11 mouse cellular contexts compared by ENCODE assay signal in the genomic region with DNA sequence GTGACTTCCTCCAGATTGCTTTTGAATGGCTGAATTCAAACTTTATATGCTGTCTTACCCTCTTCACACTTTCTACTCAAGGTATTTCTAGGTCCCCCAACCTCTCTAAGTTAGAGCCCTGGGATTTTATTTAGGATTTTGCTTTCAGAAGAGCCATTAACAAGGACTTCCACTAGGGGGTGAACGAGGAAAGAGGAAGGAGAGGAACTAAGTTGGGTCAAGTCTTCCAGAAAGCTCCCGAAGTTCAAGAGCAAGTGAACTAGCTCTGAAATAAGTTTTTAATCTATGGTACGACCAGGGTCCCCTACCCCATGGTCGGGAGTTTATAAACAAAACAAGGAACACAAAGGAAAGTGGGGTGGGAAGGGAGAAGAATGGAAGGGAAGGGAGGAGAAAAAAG. TPM values are rescaled to one million over a fixed set of nuclear protein-coding genes. Genes with fewer than 3 reads are reported as not detected.
A peak's percentile ranks its signal among the peaks of the same experiment; 100 is the strongest.
DNase-seq lines count a peak whose midpoint lies in the region; ATAC-seq lines count a peak whose summit lies in the region.
"Had no signal": no experiment of that assay in that cellular context is flagged by ENCODE, and none has a peak within 500 bp of the region (broad histone marks: within the 10 kb centered on the region; RNA-seq: fewer than 3 reads in every experiment).

No protein-coding gene starts in this region.

- no peak overlapping the region for H3K4me3 ChIP-seq in forebrain, embryonic 14.5 days (ENCODE audit: low read depth, low read length)
- no peak overlapping the region for H3K4me3 ChIP-seq in intestine, embryonic 15.5 days (replicated peaks)
- H3K4me3 ChIP-seq: neural tube, embryonic 13.5 days had no signal

- no peaks in the 10 kb centered on the region for H3K4me1 ChIP-seq in forebrain, embryonic 14.5 days (ENCODE audit: control insufficient read depth, insufficient read depth, low read length)
- no peaks in the 10 kb centered on the region for H3K4me1 ChIP-seq in intestine, embryonic 15.5 days (replicated peaks)
- H3K4me1 ChIP-seq: neural tube, embryonic 13.5 days had no signal

- intact Hi-C loops in gastrocnemius, postnatal 14 days (cut with DNase I; ENCODE audit: low total_unique reads) = no loop called here

- DNase-seq in gastrocnemius, adult 18-20 months (ENCODE audit: low spot score) = peak; percentile 13
- no peak for DNase-seq in gastrocnemius, postnatal 14 days
- peak; percentile 4 for DNase-seq in ovary, postnatal 14 days (ENCODE audit: low spot score)
- no peak for DNase-seq in ovary, adult 18-20 months (ENCODE audit: low spot score)
- peak; percentile 39 for DNase-seq in embryo, embryonic 10.5 days (ENCODE audit: low spot score)
- peak; percentile 73 for DNase-seq in splenic B cell, adult 2 months (ENCODE audit: low read depth, low spot score)
- no peak for DNase-seq in forebrain, embryonic 14.5 days (ENCODE audit: low spot score)

- no peaks in the 10 kb centered on the region for H3K27me3 ChIP-seq in splenic B cell, adult 2 months (ENCODE audit: control insufficient read depth, insufficient read depth, low read length, poor library complexity, severe bottlenecking)
- H3K27me3 ChIP-seq in forebrain, embryonic 14.5 days (replicated peaks; ENCODE audit: control insufficient read depth, insufficient read depth, low read length) = no peaks in the 10 kb centered on the region
- H3K27me3 ChIP-seq in intestine, embryonic 15.5 days (replicated peaks) = no peaks in the 10 kb centered on the region
- H3K27me3 ChIP-seq: neural tube, embryonic 13.5 days had no signal

- 48% methylated on average over 4 of the region's 4 CpGs for WGBS in forebrain, embryonic 14.5 days
- WGBS in intestine, embryonic 15.5 days = 29% methylated on average over 4 of the region's 4 CpGs

- H3K4me2 ChIP-seq in forebrain, embryonic 14.5 days (ENCODE audit: low read length) = no peak overlapping the region
- H3K4me2 ChIP-seq in intestine, embryonic 15.5 days (replicated peaks) = no peak overlapping the region
- H3K4me2 ChIP-seq: neural tube, embryonic 13.5 days had no signal

- no peak overlapping the region for H3K9ac ChIP-seq in forebrain, embryonic 14.5 days (ENCODE audit: low read length)
- H3K9ac ChIP-seq in intestine, embryonic 15.5 days = no peak overlapping the region
- H3K9ac ChIP-seq: neural tube, embryonic 13.5 days had no signal

- H3K27ac ChIP-seq in forebrain, embryonic 14.5 days (ENCODE audit: low read depth, low read length) = no peak overlapping the region
- H3K27ac ChIP-seq in intestine, embryonic 15.5 days = no peak overlapping the region
- H3K27ac ChIP-seq: neural tube, embryonic 13.5 days had no signal

- no peaks in the 10 kb centered on the region for H3K9me3 ChIP-seq in forebrain, embryonic 14.5 days (replicated peaks; ENCODE audit: control insufficient read depth, low read length)
- H3K9me3 ChIP-seq in intestine, embryonic 15.5 days = no peaks in the 10 kb centered on the region
- H3K9me3 ChIP-seq: G1E; neural tube, embryonic 13.5 days had no signal

- peaks cover 8% of the 10 kb centered on the region for H3K36me3 ChIP-seq in splenic B cell, adult 2 months (ENCODE audit: control insufficient read depth, insufficient read depth, low read length, poor library complexity, severe bottlenecking)
- no peaks in the 10 kb centered on the region for H3K36me3 ChIP-seq in forebrain, embryonic 14.5 days (ENCODE audit: control insufficient read depth, insufficient read depth, low read length)
- H3K36me3 ChIP-seq in intestine, embryonic 15.5 days = no peaks in the 10 kb centered on the region
- H3K36me3 ChIP-seq: G1E; neural tube, embryonic 13.5 days had no signal

- no peak for ATAC-seq in forebrain, embryonic 14.5 days
- no peak for ATAC-seq in intestine, embryonic 15.5 days

RNA-seq across cellular contexts. Expression of gene Sell, which starts 0.5 kb away (rescaled TPM):
- total RNA-seq in gastrocnemius, adult 18-20 months (2021) = not detected
- total RNA-seq in gastrocnemius, postnatal 14 days (2021) = under 1 TPM; 0.24 to 0.29 TPM
- 0.15 TPM in 1 of 2 replicates, not detected in the other for polyA plus RNA-seq in forebrain, embryonic 14.5 days (2014; fragmentation: Nextera tagmentation; extraction: Ambion mirVana)
- polyA plus RNA-seq in intestine, embryonic 15.5 days (2015; fragmentation: Nextera tagmentation; extraction: Ambion mirVana) = 0.88 and 0.96 TPM in 2 replicates
- polyA plus RNA-seq: G1E had no signal

RNA-seq across cellular contexts. Expression of gene Sele, which starts 13.2 kb away (rescaled TPM):
- total RNA-seq in gastrocnemius, adult 18-20 months (2021) = not detected
- not detected for total RNA-seq in gastrocnemius, postnatal 14 days (2021)
- not detected in 2 replicates for polyA plus RNA-seq in forebrain, embryonic 14.5 days (2014; fragmentation: Nextera tagmentation; extraction: Ambion mirVana)
- 0.13 and 0.16 TPM in 2 replicates for polyA plus RNA-seq in intestine, embryonic 15.5 days (2015; fragmentation: Nextera tagmentation; extraction: Ambion mirVana)
- total RNA-seq: left cerebral cortex, postnatal 25 days had no signal
- polyA plus RNA-seq: G1E; neural tube, embryonic 13.5 days had no signal

RNA-seq across cellular contexts. Expression of gene Selp, which starts 53.8 kb away (rescaled TPM):
- under 1 TPM; 0.27 to 0.62 TPM for total RNA-seq in gastrocnemius, adult 18-20 months (2021)
- total RNA-seq in gastrocnemius, postnatal 14 days (2021) = 1 to 10 TPM in 1 of 2 experiments, under 1 TPM in 1; 0.31 to 1.1 TPM
- not detected in 2 replicates for polyA plus RNA-seq in forebrain, embryonic 14.5 days (2014; fragmentation: Nextera tagmentation; extraction: Ambion mirVana)
- polyA plus RNA-seq in intestine, embryonic 15.5 days (2015; fragmentation: Nextera tagmentation; extraction: Ambion mirVana) = 0.16 and 0.73 TPM in 2 replicates
- total RNA-seq: left cerebral cortex, postnatal 25 days had no signal
- polyA plus RNA-seq: G1E; neural tube, embryonic 13.5 days had no signal

Comparison
In these comparisons a context has a peak if more than half of its experiments do, and no peak if none do; other contexts are left out.
1. DNase-seq: peak in gastrocnemius, adult 18-20 months (single experiment), ovary, postnatal 14 days (single experiment), embryo, embryonic 10.5 days (single experiment) and splenic B cell, adult 2 months (single experiment); none in gastrocnemius, postnatal 14 days (single experiment), ovary, adult 18-20 months (single experiment) and forebrain, embryonic 14.5 days (single experiment).